Mouse (Mus musculus): ENCODE results near the gene Myom3.
A peak's percentile ranks its signal among the peaks of the same experiment; 100 is the strongest.

Gene Myom3

GRCm38 (mm10) chr4:135762251-135762906 is 2.9 kb downstream of the Myom3 start:
- DNase-seq = peak; percentile 72

- no peak for DNase-seq
These were observed 5.2 kb downstream of the Myom3 start for GRCm38 (mm10) chr4:135764700-135765099.

GRCm38 (mm10) chr4:135765707-135766106 is 6.2 kb downstream of the Myom3 start:
- DNase-seq = no peak

- DNase-seq = peak; percentile 50
These were observed 7.5 kb downstream of the Myom3 start for GRCm38 (mm10) chr4:135766976-135767375.

- peak; percentile 48 for DNase-seq
These were observed 9.3 kb downstream of the Myom3 start for GRCm38 (mm10) chr4:135768572-135769526.

- no peak for DNase-seq
These were observed 11.2 kb downstream of the Myom3 start for GRCm38 (mm10) chr4:135770611-135771305.

- DNase-seq = no peak
These were observed 12.1 kb downstream of the Myom3 start for GRCm38 (mm10) chr4:135771592-135771991.

GRCm38 (mm10) chr4:135772671-135773070 is 13.2 kb downstream of the Myom3 start:
- DNase-seq = no peak

GRCm38 (mm10) chr4:135774496-135774895 is 15.0 kb downstream of the Myom3 start:
- no peak for DNase-seq

- no peak for DNase-seq
These were observed 17.3 kb downstream of the Myom3 start for GRCm38 (mm10) chr4:135776850-135777249.

GRCm38 (mm10) chr4:135779661-135780060 is 20.1 kb downstream of the Myom3 start:
- DNase-seq = no peak

- no peak for DNase-seq
These were observed 20.7 kb downstream of the Myom3 start for GRCm38 (mm10) chr4:135780255-135780654.

- DNase-seq = no peak
These were observed 21.8 kb downstream of the Myom3 start for GRCm38 (mm10) chr4:135781304-135781703.

GRCm38 (mm10) chr4:135786581-135786980 is 27.1 kb downstream of the Myom3 start:
- DNase-seq = no peak

GRCm38 (mm10) chr4:135787271-135787670 is 27.8 kb downstream of the Myom3 start:
- peak; percentile 27 for DNase-seq

- DNase-seq = no peak
These were observed 29.6 kb downstream of the Myom3 start for GRCm38 (mm10) chr4:135789135-135789534.

GRCm38 (mm10) chr4:135792821-135793220 is 33.3 kb downstream of the Myom3 start:
- no peak for DNase-seq

- DNase-seq = no peak
These were observed 38.4 kb downstream of the Myom3 start for GRCm38 (mm10) chr4:135797931-135798330.

- peak; percentile 96 for DNase-seq
These were observed 42.0 kb downstream of the Myom3 start for GRCm38 (mm10) chr4:135801543-135801942.

- no peak for DNase-seq
These were observed 43.8 kb downstream of the Myom3 start for GRCm38 (mm10) chr4:135803299-135803698.

GRCm38 (mm10) chr4:135804169-135804568 is 44.7 kb downstream of the Myom3 start:
- DNase-seq = no peak

GRCm38 (mm10) chr4:135814896-135815295 is 55.4 kb downstream of the Myom3 start:
- no peak for DNase-seq

GRCm38 (mm10) chr4:135816905-135817622 is 57.5 kb downstream of the Myom3 start:
- peak; percentile 64 for DNase-seq
